Mouse (Mus musculus): ENCODE data around the gene Igf2bp3. TPM values are rescaled to one million over a fixed set of nuclear protein-coding genes. Genes with fewer than 3 reads are reported as not detected.
A peak's percentile ranks its signal among the peaks of the same experiment; 100 is the strongest.

Gene Igf2bp3
- polyA plus RNA-seq, 1 experiment, result 1.3 TPM

DNA sequence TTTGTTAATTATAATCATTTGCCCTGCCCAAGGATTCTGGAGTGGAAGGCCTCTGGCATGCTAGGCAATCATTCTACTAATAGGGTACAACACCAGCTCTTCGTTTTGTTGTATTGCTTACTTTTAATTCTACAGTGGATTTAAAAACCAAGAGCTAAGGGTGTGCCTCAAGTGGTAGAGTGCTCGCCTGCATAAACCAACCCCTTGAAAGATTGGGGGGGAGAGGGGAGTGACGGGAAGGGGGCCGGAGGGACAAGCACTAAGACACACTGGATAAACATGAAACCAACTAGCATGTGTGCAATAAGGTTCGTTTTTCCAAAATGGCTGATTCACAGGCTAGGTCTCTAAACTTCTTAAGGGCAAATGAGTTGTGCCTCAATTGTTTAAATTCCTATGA, 3.2 kb downstream of the Igf2bp3 start:
- TF ChIP-seq POLR2A (IDR thresholded peaks at IDR 0.05; ENCODE audit: control insufficient read depth, extremely low read depth, insufficient read depth, low read length, poor library complexity) (no peak), CTCF (IDR thresholded peaks at IDR 0.05; ENCODE audit: borderline replicate concordance, control insufficient read depth, extremely low read depth, insufficient read depth, low read length, poor library complexity) (no peak)
- Histone ChIP-seq H3K27me3 (ENCODE audit: control insufficient read depth, insufficient read depth, low read length) (peaks cover 23% of the 10 kb centered on the region), H3K4me3 (ENCODE audit: control insufficient read depth, insufficient read depth, low read length) (no peak overlapping the region), H3K4me1 (replicated peaks; ENCODE audit: control insufficient read depth, insufficient read depth, low read length) (peaks cover 35% of the 10 kb centered on the region), H3K36me3 (ENCODE audit: control insufficient read depth, insufficient read depth, low read length) (no peaks in the 10 kb centered on the region), H3K27ac (ENCODE audit: control insufficient read depth, insufficient read depth, low read length) (no peak overlapping the region)
- DNase-seq, result no peak
- WGBS, result 84% methylated on average over 5 of the region's 5 CpGs

- no peak for DNase-seq
- 47% methylated on average over 14 of the region's 14 CpGs for WGBS
- peaks cover 30% of the 10 kb centered on the region for H3K4me1 ChIP-seq (replicated peaks; ENCODE audit: control insufficient read depth, insufficient read depth, low read length)
- TF ChIP-seq CTCF (IDR thresholded peaks at IDR 0.05; ENCODE audit: borderline replicate concordance, control insufficient read depth, extremely low read depth, insufficient read depth, low read length, poor library complexity) (no peak), POLR2A (IDR thresholded peaks at IDR 0.05; ENCODE audit: control insufficient read depth, extremely low read depth, insufficient read depth, low read length, poor library complexity) (no peak)
- H3K36me3 ChIP-seq (ENCODE audit: control insufficient read depth, insufficient read depth, low read length), result no peaks in the 10 kb centered on the region
- peaks cover 22% of the 10 kb centered on the region for H3K27me3 ChIP-seq (ENCODE audit: control insufficient read depth, insufficient read depth, low read length)
- no peak overlapping the region for H3K27ac ChIP-seq (ENCODE audit: control insufficient read depth, insufficient read depth, low read length)
- H3K4me3 ChIP-seq (ENCODE audit: control insufficient read depth, insufficient read depth, low read length), result no peak overlapping the region
Observed at GRCm38 (mm10) chr6:49209881-49210854, 4.6 kb downstream of the Igf2bp3 start.

GRCm38 (mm10) chr6:49208935-49209334, 5.8 kb downstream of the Igf2bp3 start:
- DNase-seq, result no peak
- Histone ChIP-seq H3K27me3 (ENCODE audit: control insufficient read depth, insufficient read depth, low read length) (peaks cover 11% of the 10 kb centered on the region), H3K4me1 (replicated peaks; ENCODE audit: control insufficient read depth, insufficient read depth, low read length) (peaks cover 19% of the 10 kb centered on the region), H3K27ac (ENCODE audit: control insufficient read depth, insufficient read depth, low read length) (no peak overlapping the region), H3K36me3 (ENCODE audit: control insufficient read depth, insufficient read depth, low read length) (no peaks in the 10 kb centered on the region), H3K4me3 (ENCODE audit: control insufficient read depth, insufficient read depth, low read length) (no peak overlapping the region)
- WGBS, result 45% methylated on average over 5 of the region's 5 CpGs
- TF ChIP-seq CTCF (IDR thresholded peaks at IDR 0.05; ENCODE audit: borderline replicate concordance, control insufficient read depth, extremely low read depth, insufficient read depth, low read length, poor library complexity), result no peak
- no peak for TF ChIP-seq POLR2A (IDR thresholded peaks at IDR 0.05; ENCODE audit: control insufficient read depth, extremely low read depth, insufficient read depth, low read length, poor library complexity)

GRCm38 (mm10) chr6:49208297-49208930, 6.3 kb downstream of the Igf2bp3 start:
- Histone ChIP-seq H3K36me3 (ENCODE audit: control insufficient read depth, insufficient read depth, low read length) (no peaks in the 10 kb centered on the region), H3K27ac (ENCODE audit: control insufficient read depth, insufficient read depth, low read length) (peak overlapping the region; percentile 63), H3K27me3 (ENCODE audit: control insufficient read depth, insufficient read depth, low read length) (peaks cover 6% of the 10 kb centered on the region; the same call in 1 of the 2 replicates), H3K4me1 (replicated peaks; ENCODE audit: control insufficient read depth, insufficient read depth, low read length) (peaks cover 14% of the 10 kb centered on the region), H3K4me3 (ENCODE audit: control insufficient read depth, insufficient read depth, low read length) (no peak overlapping the region)
- DNase-seq, result peak; percentile 27
- no peak for TF ChIP-seq CTCF (IDR thresholded peaks at IDR 0.05; ENCODE audit: borderline replicate concordance, control insufficient read depth, extremely low read depth, insufficient read depth, low read length, poor library complexity)
- no peak for TF ChIP-seq POLR2A (IDR thresholded peaks at IDR 0.05; ENCODE audit: control insufficient read depth, extremely low read depth, insufficient read depth, low read length, poor library complexity)
- 6% methylated on average over 8 of the region's 8 CpGs for WGBS

DNA sequence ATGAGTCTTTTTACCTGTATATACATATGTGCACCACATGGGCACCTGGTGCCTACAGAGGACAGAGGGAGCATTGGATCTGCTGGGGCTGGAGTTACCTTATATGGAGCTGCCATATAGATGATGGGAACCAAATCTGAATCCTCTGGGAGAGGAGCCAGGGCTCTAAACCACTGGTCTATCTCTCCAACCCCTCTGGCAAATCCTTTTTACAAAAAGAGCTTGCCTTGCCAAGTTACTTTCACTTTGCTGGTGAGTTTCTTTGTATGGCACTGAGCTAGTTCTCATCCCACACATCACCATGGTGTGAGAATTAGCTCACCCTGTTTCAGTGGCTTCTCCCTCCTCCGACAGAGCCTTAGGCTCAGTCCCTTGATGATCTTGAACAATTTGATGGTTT, 8.3 kb downstream of the Igf2bp3 start:
- H3K4me1 ChIP-seq (replicated peaks; ENCODE audit: control insufficient read depth, insufficient read depth, low read length), result peaks cover 6% of the 10 kb centered on the region
- H3K36me3 ChIP-seq (ENCODE audit: control insufficient read depth, insufficient read depth, low read length), result no peaks in the 10 kb centered on the region
- H3K4me3 ChIP-seq (ENCODE audit: control insufficient read depth, insufficient read depth, low read length), result no peak overlapping the region
- no peak for TF ChIP-seq CTCF (IDR thresholded peaks at IDR 0.05; ENCODE audit: borderline replicate concordance, control insufficient read depth, extremely low read depth, insufficient read depth, low read length, poor library complexity)
- TF ChIP-seq POLR2A (IDR thresholded peaks at IDR 0.05; ENCODE audit: control insufficient read depth, extremely low read depth, insufficient read depth, low read length, poor library complexity), result no peak
- H3K27me3 ChIP-seq (ENCODE audit: control insufficient read depth, insufficient read depth, low read length), result no peaks in the 10 kb centered on the region; the same call in 1 of the 2 replicates
- no peak for DNase-seq
- H3K27ac ChIP-seq (ENCODE audit: control insufficient read depth, insufficient read depth, low read length), result no peak overlapping the region
- WGBS, result 80% methylated on average over 1 of the region's 1 CpGs

DNA sequence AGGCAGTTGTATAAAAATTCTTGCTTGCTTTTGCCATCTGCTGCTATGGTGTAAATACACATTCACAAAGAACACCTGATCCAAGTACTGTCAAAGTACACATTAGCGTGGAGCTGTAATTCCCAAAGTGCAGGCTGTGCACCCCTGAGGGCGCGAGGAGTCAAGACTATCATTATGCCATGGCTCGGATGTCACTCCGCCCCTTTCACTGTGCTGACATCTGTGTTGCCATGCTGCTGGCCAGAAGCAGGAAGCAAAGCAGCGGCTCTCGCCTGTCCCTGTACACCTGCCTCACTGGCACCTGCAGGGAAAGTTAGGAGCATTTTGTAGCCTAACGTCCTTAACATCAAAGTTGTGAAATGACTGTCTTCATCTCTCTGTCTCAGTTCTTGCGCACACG, 19.6 kb downstream of the Igf2bp3 start:
- H3K36me3 ChIP-seq (ENCODE audit: control insufficient read depth, insufficient read depth, low read length), result no peaks in the 10 kb centered on the region
- no peak for DNase-seq
- H3K27ac ChIP-seq (ENCODE audit: control insufficient read depth, insufficient read depth, low read length), result no peak overlapping the region
- 92% methylated on average over 10 of the region's 10 CpGs for WGBS
- TF ChIP-seq POLR2A (IDR thresholded peaks at IDR 0.05; ENCODE audit: control insufficient read depth, extremely low read depth, insufficient read depth, low read length, poor library complexity) (no peak), CTCF (IDR thresholded peaks at IDR 0.05; ENCODE audit: borderline replicate concordance, control insufficient read depth, extremely low read depth, insufficient read depth, low read length, poor library complexity) (no peak)
- H3K4me1 ChIP-seq (replicated peaks; ENCODE audit: control insufficient read depth, insufficient read depth, low read length), result no peaks in the 10 kb centered on the region
- H3K4me3 ChIP-seq (ENCODE audit: control insufficient read depth, insufficient read depth, low read length), result no peak overlapping the region
- H3K27me3 ChIP-seq (ENCODE audit: control insufficient read depth, insufficient read depth, low read length), result no peaks in the 10 kb centered on the region
